Mouse (Mus musculus) olfactory bulb, adult 2 months (tissue): Measurements from ENCODE around the gene Exoc3l4.

ENCODE experiments used
- CTCF ChIP-seq: fragments of 200-500 bp; IDR thresholded peaks from 2 replicates; pipeline ENCODE4 v1.5.1; 2012; ENCODE audit warnings: low read depth, mild to moderate bottlenecking, low read length, moderate library complexity; ENCODE audit not compliant: insufficient read depth
- POLR2A ChIP-seq: fragments of 200-500 bp; IDR thresholded peaks from 2 replicates; pipeline ENCODE4 v1.6.1; 2012; ENCODE audit warnings: mild to moderate bottlenecking, low read depth, low read length, moderate library complexity; ENCODE audit not compliant: insufficient read depth

DNA sequence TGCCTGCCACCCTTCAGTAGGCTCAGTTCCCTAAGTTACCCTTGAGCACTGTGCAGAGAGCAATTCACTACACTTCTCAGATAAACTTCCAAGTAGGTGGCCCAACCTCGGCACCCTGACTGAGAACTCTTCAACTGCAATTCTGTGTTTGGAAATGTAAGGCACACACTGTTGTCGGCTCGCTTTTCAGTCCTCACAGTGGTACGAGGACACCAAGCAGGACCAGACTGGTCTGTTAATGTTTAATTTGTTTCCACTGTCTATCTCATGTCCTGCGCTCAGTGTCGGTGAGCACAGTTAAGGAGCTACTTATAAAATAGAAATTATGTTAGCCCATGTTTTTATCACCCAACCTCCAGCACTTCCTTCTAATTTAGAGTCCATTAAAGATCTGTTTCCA is 43.4 kb upstream of the Exoc3l4 start:
- TF ChIP-seq CTCF (no peak), POLR2A (no peak)
